Mouse (Mus musculus) midbrain, embryonic 15.5 days (tissue): ENCODE measurements around the gene Ccdc187. TPM values are rescaled to one million over a fixed set of nuclear protein-coding genes. Genes with fewer than 3 reads are reported as not detected.

ENCODE experiments used
- ATAC-seq: fragments of 200-750 bp; cut with Nextera tagmentation; replicated peaks from 2 replicates; pipeline ENCODE4 v1.8.0; 2017; ENCODE audit warnings: moderate TSS enrichment
- H3K27ac ChIP-seq: fragments of 300-500 bp; sonication (generic); 2 replicates; pipeline ENCODE4 v1.5.1; 2015; ENCODE audit warnings: mild to moderate bottlenecking, inconsistent platforms
- H3K27me3 ChIP-seq: fragments of 300-500 bp; sonication (generic); replicated peaks from 2 replicates; pipeline ENCODE4 v1.6.1; 2015; ENCODE audit warnings: inconsistent platforms
- H3K36me3 ChIP-seq: fragments of 300-500 bp; sonication (generic); replicated peaks from 2 replicates; pipeline ENCODE4 v1.6.1; 2015; ENCODE audit warnings: inconsistent platforms
- H3K4me1 ChIP-seq: fragments of 300-500 bp; sonication (generic); 2 replicates; pipeline ENCODE4 v1.6.1; 2015; ENCODE audit warnings: inconsistent platforms
- H3K4me2 ChIP-seq: fragments of 300-500 bp; sonication (generic); 2 replicates; pipeline ENCODE4 v1.6.1; 2015; ENCODE audit warnings: inconsistent platforms, mild to moderate bottlenecking, moderate library complexity
- H3K4me3 ChIP-seq: fragments of 300-500 bp; sonication (generic); 2 replicates; pipeline ENCODE4 v1.5.1; 2015; ENCODE audit warnings: mild to moderate bottlenecking, inconsistent platforms
- H3K9ac ChIP-seq: fragments of 300-500 bp; sonication (generic); 2 replicates; pipeline ENCODE4 v1.6.1; 2015; ENCODE audit warnings: mild to moderate bottlenecking, inconsistent platforms
- H3K9me3 ChIP-seq: fragments of 300-500 bp; sonication (generic); 2 replicates; pipeline ENCODE4 v1.6.1; 2016; ENCODE audit warnings: inconsistent platforms
- WGBS: fragments of 180-500 bp; shearing (Covaris S2); methylation state at CpG from one replicate; pipeline ENCODE4 v1.1.7; 2015; ENCODE audit warnings: mixed read lengths; 5-methylcytosine and 5-hydroxymethylcytosine counted together
- polyA plus RNA-seq: library from polyadenylated mRNA; unstranded; fragments of >200 nt; fragmentation: Nextera tagmentation; extraction: Ambion mirVana; gene quantifications from 2 replicates; pipeline ENCODE4 v1.2.1, GENCODE M21; 2015

The Ccdc187 gene
- polyA plus RNA-seq, 1 experiment from 2014 or later: 0.25 TPM

GRCm38 (mm10) chr2:26264646-26265045 is 29.7 kb downstream of the Ccdc187 start:
- no peaks in the 10 kb centered on the region for H3K4me1 ChIP-seq
- no peak overlapping the region for H3K9ac ChIP-seq
- no peaks in the 10 kb centered on the region for H3K27me3 ChIP-seq
- no peaks in the 10 kb centered on the region for H3K36me3 ChIP-seq
- H3K27ac ChIP-seq: no peak overlapping the region
- H3K9me3 ChIP-seq: no peaks in the 10 kb centered on the region
- H3K4me2 ChIP-seq: no peak overlapping the region
- no peak for ATAC-seq
- WGBS: 83% methylated on average over 4 of the region's 4 CpGs
- H3K4me3 ChIP-seq: no peak overlapping the region

- 86% methylated on average over 16 of the region's 16 CpGs for WGBS
- ATAC-seq: no peak
- no peaks in the 10 kb centered on the region for H3K9me3 ChIP-seq
- no peaks in the 10 kb centered on the region for H3K27me3 ChIP-seq
- H3K4me1 ChIP-seq: no peaks in the 10 kb centered on the region
- H3K27ac ChIP-seq: no peak overlapping the region
- no peak overlapping the region for H3K4me3 ChIP-seq
- no peak overlapping the region for H3K9ac ChIP-seq
- no peaks in the 10 kb centered on the region for H3K36me3 ChIP-seq
- H3K4me2 ChIP-seq: no peak overlapping the region
Observed at GRCm38 (mm10) chr2:26257315-26258096, 36.9 kb downstream of the Ccdc187 start.

- WGBS: 66% methylated on average over 4 of the region's 4 CpGs
- no peaks in the 10 kb centered on the region for H3K4me1 ChIP-seq
- H3K27ac ChIP-seq: no peak overlapping the region
- ATAC-seq: no peak
- no peak overlapping the region for H3K4me2 ChIP-seq
- H3K4me3 ChIP-seq: no peak overlapping the region
- H3K9me3 ChIP-seq: no peaks in the 10 kb centered on the region
- H3K27me3 ChIP-seq: no peaks in the 10 kb centered on the region
- no peak overlapping the region for H3K9ac ChIP-seq
- H3K36me3 ChIP-seq: no peaks in the 10 kb centered on the region
Observed at GRCm38 (mm10) chr2:26254816-26255215, 39.5 kb downstream of the Ccdc187 start.

GRCm38 (mm10) chr2:26252514-26253206 is 41.7 kb downstream of the Ccdc187 start:
- ATAC-seq: no peak
- WGBS: 66% methylated on average over 8 of the region's 8 CpGs
- H3K4me2 ChIP-seq: no peak overlapping the region
- no peak overlapping the region for H3K27ac ChIP-seq
- H3K27me3 ChIP-seq: no peaks in the 10 kb centered on the region
- no peaks in the 10 kb centered on the region for H3K36me3 ChIP-seq
- H3K4me3 ChIP-seq: no peak overlapping the region
- no peaks in the 10 kb centered on the region for H3K4me1 ChIP-seq
- H3K9me3 ChIP-seq: no peaks in the 10 kb centered on the region
- H3K9ac ChIP-seq: no peak overlapping the region

GRCm38 (mm10) chr2:26247531-26247930 is 46.8 kb downstream of the Ccdc187 start:
- Histone ChIP-seq H3K27me3 (no peaks in the 10 kb centered on the region), H3K4me1 (no peaks in the 10 kb centered on the region), H3K9ac (no peak overlapping the region), H3K27ac (no peak overlapping the region), H3K36me3 (no peaks in the 10 kb centered on the region), H3K9me3 (no peaks in the 10 kb centered on the region), H3K4me2 (no peak overlapping the region), H3K4me3 (no peak overlapping the region)
- 81% methylated on average over 3 of the region's 3 CpGs for WGBS
- ATAC-seq: no peak

GRCm38 (mm10) chr2:26240841-26241240 is 53.5 kb downstream of the Ccdc187 start:
- no peak overlapping the region for H3K27ac ChIP-seq
- no peaks in the 10 kb centered on the region for H3K36me3 ChIP-seq
- H3K27me3 ChIP-seq: no peaks in the 10 kb centered on the region
- 59% methylated on average over 3 of the region's 3 CpGs for WGBS
- H3K4me3 ChIP-seq: no peak overlapping the region
- H3K9ac ChIP-seq: no peak overlapping the region
- ATAC-seq: no peak
- H3K4me2 ChIP-seq: no peak overlapping the region
- H3K4me1 ChIP-seq: peaks cover 10% of the 10 kb centered on the region
- H3K9me3 ChIP-seq: no peaks in the 10 kb centered on the region

- Histone ChIP-seq H3K9me3 (no peaks in the 10 kb centered on the region), H3K4me2 (no peak overlapping the region), H3K27me3 (no peaks in the 10 kb centered on the region), H3K36me3 (no peaks in the 10 kb centered on the region), H3K4me1 (peaks cover 12% of the 10 kb centered on the region), H3K9ac (no peak overlapping the region), H3K4me3 (no peak overlapping the region), H3K27ac (no peak overlapping the region)
- no peak for ATAC-seq
- 60% methylated on average over 9 of the region's 9 CpGs for WGBS
Observed at GRCm38 (mm10) chr2:26240330-26240729, 54.0 kb downstream of the Ccdc187 start.

- Histone ChIP-seq H3K9ac (peak within 1 kb of the TSS; percentile 94), H3K4me1 (peaks cover 12% of the 10 kb centered on the region), H3K27ac (peak within 1 kb of the TSS; percentile 86), H3K4me3 (peak within 1 kb of the TSS; percentile 94), H3K4me2 (peak within 1 kb of the TSS; percentile 82), H3K27me3 (no peaks in the 10 kb centered on the region), H3K36me3 (no peaks in the 10 kb centered on the region), H3K9me3 (no peaks in the 10 kb centered on the region)
- WGBS: 1% methylated on average over 36 of the region's 36 CpGs
- peak; percentile 92 for ATAC-seq
Observed at GRCm38 (mm10) chr2:26237290-26237782, 57.0 kb downstream of the Ccdc187 start, which contains the start of gene Qsox2. Qsox2 (minus strand) TSS chr2:26237525.

- no peaks in the 10 kb centered on the region for H3K9me3 ChIP-seq
- under 1% methylated on average over 51 of the region's 51 CpGs for WGBS
- H3K27ac ChIP-seq: peak overlapping the region; percentile 86
- no peaks in the 10 kb centered on the region for H3K36me3 ChIP-seq
- H3K27me3 ChIP-seq: no peaks in the 10 kb centered on the region
- peak overlapping the region; percentile 82 for H3K4me2 ChIP-seq
- peak overlapping the region; percentile 94 for H3K4me3 ChIP-seq
- ATAC-seq: peak; percentile 83
- peaks cover 12% of the 10 kb centered on the region for H3K4me1 ChIP-seq
- peak overlapping the region; percentile 94 for H3K9ac ChIP-seq
Observed at GRCm38 (mm10) chr2:26236681-26237289, 57.6 kb downstream of the Ccdc187 start.

- Histone ChIP-seq H3K4me1 (peaks cover 12% of the 10 kb centered on the region), H3K9me3 (no peaks in the 10 kb centered on the region), H3K4me3 (no peak overlapping the region), H3K4me2 (no peak overlapping the region), H3K36me3 (no peaks in the 10 kb centered on the region), H3K27me3 (no peaks in the 10 kb centered on the region), H3K9ac (no peak overlapping the region), H3K27ac (no peak overlapping the region)
- 84% methylated on average over 2 of the region's 2 CpGs for WGBS
- no peak for ATAC-seq
Observed at GRCm38 (mm10) chr2:26234771-26235170, 59.6 kb downstream of the Ccdc187 start.

GRCm38 (mm10) chr2:26234253-26234652 is 60.1 kb downstream of the Ccdc187 start:
- no peaks in the 10 kb centered on the region for H3K27me3 ChIP-seq
- no peak overlapping the region for H3K27ac ChIP-seq
- no peaks in the 10 kb centered on the region for H3K9me3 ChIP-seq
- no peak for ATAC-seq
- H3K4me3 ChIP-seq: no peak overlapping the region
- peaks cover 12% of the 10 kb centered on the region for H3K4me1 ChIP-seq
- WGBS: 86% methylated on average over 5 of the region's 5 CpGs
- H3K36me3 ChIP-seq: no peaks in the 10 kb centered on the region
- no peak overlapping the region for H3K4me2 ChIP-seq
- H3K9ac ChIP-seq: no peak overlapping the region

- no peak overlapping the region for H3K4me3 ChIP-seq
- peaks cover 7% of the 10 kb centered on the region for H3K4me1 ChIP-seq
- H3K9ac ChIP-seq: no peak overlapping the region
- H3K27ac ChIP-seq: no peak overlapping the region
- no peak overlapping the region for H3K4me2 ChIP-seq
- H3K9me3 ChIP-seq: no peaks in the 10 kb centered on the region
- no peaks in the 10 kb centered on the region for H3K36me3 ChIP-seq
- no peaks in the 10 kb centered on the region for H3K27me3 ChIP-seq
- no peak for ATAC-seq
- 85% methylated on average over 3 of the region's 3 CpGs for WGBS
Observed at GRCm38 (mm10) chr2:26231366-26231765, 63.0 kb downstream of the Ccdc187 start.
